Comparison of ENCODE assay signal across 9 mouse cellular contexts in genomic region chr4:97779003-97779930, GRCm38 (mm10). TPM values are rescaled to one million over a fixed set of nuclear protein-coding genes. Genes with fewer than 3 reads are reported as not detected.
DNase-seq lines count a peak whose midpoint lies in the region; ATAC-seq lines count a peak whose summit lies in the region.
"Had no signal": no experiment of that assay in that cellular context is flagged by ENCODE, and none has a peak within 500 bp of the region (broad histone marks: within the 10 kb centered on the region; RNA-seq: fewer than 3 reads in every experiment).

No protein-coding gene starts in this region.

- peak overlapping the region; percentile 69 for H3K9ac ChIP-seq in hindbrain, embryonic 15.5 days
- peak overlapping the region; percentile 83 for H3K9ac ChIP-seq in midbrain, embryonic 16.5 days (ENCODE audit: low read depth, low read length)

- peak; percentile 21 for DNase-seq in kidney, adult 18-20 months
- DNase-seq in kidney, postnatal 36 days, result no peak
- DNase-seq in embryo, embryonic 9.5 days (ENCODE audit: extremely low spot score), result peak; percentile 25
- DNase-seq in spleen, postnatal 10 days (ENCODE audit: low spot score in 2 of 2), result no peak
- no peak for DNase-seq in left cerebral cortex, adult 18-20 months (ENCODE audit: low spot score in 2 of 2)
- no peak for DNase-seq in layer of hippocampus, postnatal 25 days (ENCODE audit: extremely low spot score in 1 of 2, low spot score in 1 of 2)

- H3K4me3 ChIP-seq in hindbrain, embryonic 15.5 days, result peak overlapping the region; percentile 78
- peak overlapping the region; percentile 79 for H3K4me3 ChIP-seq in midbrain, embryonic 16.5 days (ENCODE audit: low read depth, low read length)

- H3K4me1 ChIP-seq in hindbrain, embryonic 15.5 days (replicated peaks), result peaks cover 20% of the 10 kb centered on the region
- peaks cover 3% of the 10 kb centered on the region; the same call in 1 of the 2 replicates for H3K4me1 ChIP-seq in midbrain, embryonic 16.5 days (ENCODE audit: control insufficient read depth, insufficient read depth, low read length)

- H3K9me3 ChIP-seq in hindbrain, embryonic 15.5 days, result no peaks in the 10 kb centered on the region
- H3K9me3 ChIP-seq in midbrain, embryonic 16.5 days (replicated peaks; ENCODE audit: control insufficient read depth, low read length, poor library complexity, severe bottlenecking), result 0 out of 2 replicates have a peak, but pooled peaks cover 3% of the 10 kb centered on the region

- no peak for ATAC-seq in hindbrain, embryonic 15.5 days (ENCODE audit: low FRiP score, low read depth)
- no peak for ATAC-seq in midbrain, embryonic 16.5 days

- H3K4me2 ChIP-seq in hindbrain, embryonic 15.5 days, result peak overlapping the region; percentile 86
- H3K4me2 ChIP-seq in midbrain, embryonic 16.5 days (ENCODE audit: low read length), result peak overlapping the region; percentile 95

- WGBS in hindbrain, embryonic 15.5 days, result 9% methylated on average over 18 of the region's 18 CpGs
- WGBS in midbrain, embryonic 16.5 days, result 14% methylated on average over 18 of the region's 18 CpGs

- peak overlapping the region; percentile 89 for H3K27ac ChIP-seq in hindbrain, embryonic 15.5 days (replicated peaks)
- peak overlapping the region; percentile 86 for H3K27ac ChIP-seq in midbrain, embryonic 16.5 days (ENCODE audit: low read length)

- no peaks in the 10 kb centered on the region for H3K36me3 ChIP-seq in hindbrain, embryonic 15.5 days
- no peaks in the 10 kb centered on the region; the same call in 1 of the 2 replicates for H3K36me3 ChIP-seq in midbrain, embryonic 16.5 days (ENCODE audit: control insufficient read depth, insufficient read depth, low read length)

- H3K27me3 ChIP-seq in hindbrain, embryonic 15.5 days, result 0 out of 2 replicates have a peak, but pooled peaks cover 3% of the 10 kb centered on the region
- peaks cover 3% of the 10 kb centered on the region; the same call in 1 of the 2 replicates for H3K27me3 ChIP-seq in midbrain, embryonic 16.5 days (ENCODE audit: control insufficient read depth, insufficient read depth, low read depth, low read length)

RNA-seq across cellular contexts. Expression of gene E130114P18Rik, which starts 1.4 kb away (rescaled TPM):
- 20.2 and 23.1 TPM in 2 replicates for polyA plus RNA-seq in hindbrain, embryonic 15.5 days (2015; fragmentation: Nextera tagmentation; extraction: Ambion mirVana)
- 11.6 and 12.1 TPM in 2 replicates for polyA plus RNA-seq in midbrain, embryonic 16.5 days (2015; fragmentation: Nextera tagmentation; extraction: Ambion mirVana)
- 1 to 10 TPM; 6.1 to 7.4 TPM for total RNA-seq in left cerebral cortex, adult 18-20 months (2021)
- total RNA-seq in layer of hippocampus, postnatal 25 days (2021), result 1 to 10 TPM; 7.9 to 9.2 TPM
- polyA plus RNA-seq: G1E had no signal

RNA-seq across cellular contexts. Expression of gene Nfia, which starts 6.7 kb away (rescaled TPM):
- polyA plus RNA-seq in hindbrain, embryonic 15.5 days (2015; fragmentation: Nextera tagmentation; extraction: Ambion mirVana), result 39.5 and 47.1 TPM in 2 replicates
- polyA plus RNA-seq in midbrain, embryonic 16.5 days (2015; fragmentation: Nextera tagmentation; extraction: Ambion mirVana), result 25.8 and 26.6 TPM in 2 replicates
- total RNA-seq in left cerebral cortex, adult 18-20 months (2021), result 10 to 100 TPM; 54.8 to 59.7 TPM
- total RNA-seq in layer of hippocampus, postnatal 25 days (2021), result 100 to 1,000 TPM; 104 to 117 TPM

Comparison
In these comparisons a context has a peak if more than half of its experiments do, and no peak if none do; other contexts are left out.
1. DNase-seq: peak in kidney, adult 18-20 months (single experiment) and embryo, embryonic 9.5 days (single experiment); none in kidney, postnatal 36 days (0 of 2), spleen, postnatal 10 days (0 of 2), left cerebral cortex, adult 18-20 months (0 of 2) and layer of hippocampus, postnatal 25 days (0 of 2).